ENCODE assay signal across 9 mouse cellular contexts in genomic region chr15:97646426-97646825, GRCm38 (mm10).
"Had no signal": no experiment of that assay in that cellular context is flagged by ENCODE, and none has a peak within 500 bp of the region (broad histone marks: within the 10 kb centered on the region; RNA-seq: fewer than 3 reads in every experiment).

No protein-coding gene starts in this region.

- DNase-seq: kidney, adult 8-10 months; kidney, postnatal 25 days; layer of hippocampus, adult 9-11 months; liver; lung, adult 18-20 months; right cerebral cortex, postnatal 14 days; thymus, postnatal 36 days had no signal

- H3K27ac ChIP-seq: limb, embryonic 12.5 days; liver, embryonic 14.5 days had no signal

- H3K4me3 ChIP-seq: limb, embryonic 12.5 days had no signal
